ENCODE assay signal across 12 mouse cellular contexts in the genomic region with DNA sequence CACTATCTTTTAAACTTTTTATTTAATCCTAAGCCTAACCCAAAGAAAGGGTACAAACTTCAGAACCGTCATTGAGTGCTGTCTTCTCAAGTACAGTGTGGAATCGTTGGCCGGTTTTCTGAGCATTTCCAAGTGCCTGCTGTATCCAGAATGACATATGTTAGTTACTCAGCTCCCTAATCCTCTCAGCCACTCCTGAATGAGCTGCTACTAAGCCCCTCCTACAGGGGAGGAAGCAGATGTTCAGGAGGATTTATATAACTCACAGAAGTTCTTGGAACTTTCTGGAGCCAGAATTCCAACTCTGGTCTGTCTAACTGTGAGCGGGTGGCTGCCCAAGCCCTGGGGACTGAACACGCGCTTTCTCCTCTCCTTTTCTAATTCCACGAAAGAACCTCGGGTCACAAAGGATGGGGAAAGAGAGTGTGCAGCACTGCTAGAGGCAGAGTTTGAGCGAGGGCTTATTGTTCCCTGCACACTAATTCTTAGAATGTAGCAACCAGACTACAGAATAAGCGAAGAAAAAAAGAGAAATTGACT.
"Had no signal": no experiment of that assay in that cellular context is flagged by ENCODE, and none has a peak within 500 bp of the region (broad histone marks: within the 10 kb centered on the region; RNA-seq: fewer than 3 reads in every experiment).

No protein-coding gene starts in this region.

- H3K9me3 ChIP-seq: limb, embryonic 15.5 days; liver, embryonic 12.5 days; midbrain, embryonic 12.5 days had no signal

- H3K9ac ChIP-seq: limb, embryonic 15.5 days; liver, embryonic 12.5 days; midbrain, embryonic 12.5 days had no signal

- H3K4me2 ChIP-seq: limb, embryonic 15.5 days; liver, embryonic 12.5 days; midbrain, embryonic 12.5 days had no signal

- H3K27me3 ChIP-seq: limb, embryonic 15.5 days; liver, embryonic 12.5 days; midbrain, embryonic 12.5 days had no signal

- H3K27ac ChIP-seq: left cerebral cortex, adult 2 months; limb, embryonic 15.5 days; liver, embryonic 12.5 days; midbrain, embryonic 12.5 days; stomach, postnatal 0 days had no signal

- ATAC-seq: intestine, postnatal 0 days; liver, embryonic 12.5 days; lung, postnatal 0 days had no signal

- H3K36me3 ChIP-seq: limb, embryonic 15.5 days; liver, embryonic 12.5 days; midbrain, embryonic 12.5 days had no signal

- DNase-seq: kidney, adult 8-10 months; kidney, postnatal 25 days; lung, postnatal 4 days; right cerebral cortex, postnatal 14 days; thymus, postnatal 4 days had no signal

- H3K4me3 ChIP-seq: left cerebral cortex, adult 2 months; limb, embryonic 15.5 days; liver, embryonic 12.5 days; midbrain, embryonic 12.5 days had no signal

- H3K4me1 ChIP-seq: limb, embryonic 15.5 days; liver, embryonic 12.5 days had no signal
